Mouse (Mus musculus): ENCODE data around the gene Plekhd1. TPM values are rescaled to one million over a fixed set of nuclear protein-coding genes. Genes with fewer than 3 reads are reported as not detected.

Plekhd1 gene
- 0.20 TPM for polyA plus RNA-seq (2017; shearing (Covaris generic))

DNA sequence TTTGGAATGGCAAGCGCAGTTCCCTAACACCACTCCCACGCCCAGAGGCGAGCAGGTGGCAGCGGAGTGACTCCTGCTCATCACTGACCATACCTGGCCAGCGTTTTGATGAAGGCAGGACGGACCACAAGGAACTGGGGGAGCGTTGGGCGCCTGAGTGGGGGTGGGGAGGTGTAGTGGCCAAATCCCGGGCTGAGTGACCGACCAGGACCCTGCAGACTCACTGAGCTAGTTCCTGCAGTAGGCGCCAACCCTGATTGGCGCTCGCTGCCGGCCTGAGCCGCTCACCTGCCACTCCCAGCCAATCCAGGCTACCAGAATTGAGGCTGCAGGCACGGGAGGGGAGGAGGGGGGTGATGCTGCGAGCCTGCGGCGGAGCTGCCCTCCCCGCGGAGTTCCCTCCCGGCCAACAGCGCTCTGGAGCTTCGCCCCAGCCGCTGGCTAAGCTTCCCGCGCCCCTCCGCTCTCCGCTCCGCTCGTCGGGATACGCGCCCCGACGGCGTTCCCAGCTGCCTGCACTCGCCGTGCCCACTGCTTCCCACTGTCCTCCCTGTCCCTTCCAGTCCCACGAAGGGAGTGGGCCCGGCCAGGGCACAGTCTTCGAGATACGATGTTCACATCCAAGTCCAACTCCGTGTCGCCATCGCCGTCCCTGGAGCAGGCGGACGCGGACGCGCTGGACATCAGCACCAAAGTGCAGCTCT lies at the start of gene Plekhd1:
Plekhd1 (plus strand) TSS at position 323 of the 704 bp plus-strand sequence.

DNA sequence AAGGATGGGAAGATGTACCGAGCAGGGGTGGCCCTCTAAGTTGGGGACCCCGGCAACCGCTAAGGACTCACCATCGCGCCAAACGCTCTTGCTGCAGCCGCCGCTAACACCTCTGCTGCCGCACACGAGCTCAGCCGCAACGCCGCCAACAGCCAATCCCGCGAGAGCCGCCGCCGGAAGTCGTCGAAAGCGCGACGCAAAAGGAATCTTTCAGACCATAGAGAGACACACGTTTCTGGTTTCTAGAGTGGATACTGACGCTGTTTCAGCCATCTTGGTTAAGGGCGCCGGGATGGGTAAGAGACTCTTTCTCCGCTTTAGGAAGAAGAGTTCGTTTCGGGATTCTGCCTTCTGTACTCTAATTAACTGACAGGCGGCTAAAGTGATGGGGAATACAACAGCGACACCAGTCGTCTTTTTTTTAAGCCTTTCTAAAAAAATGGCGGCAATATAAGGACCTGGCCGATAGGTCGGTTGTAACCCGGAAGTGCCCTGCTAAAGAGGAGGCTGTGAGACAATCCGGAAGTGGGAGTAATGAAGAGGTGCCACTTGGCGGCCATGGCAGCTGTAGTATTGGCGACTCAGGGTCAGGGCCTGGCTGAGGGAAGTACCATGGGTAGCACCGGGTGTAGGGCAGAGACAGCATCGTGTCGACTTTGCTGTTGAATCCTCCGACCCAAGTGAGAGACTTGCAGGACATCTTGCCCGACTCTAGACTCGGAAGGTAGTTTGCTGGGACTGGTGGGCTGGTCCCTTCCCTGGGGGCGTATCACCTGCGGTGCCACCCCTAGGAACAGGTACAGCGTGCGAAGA lies 48.5 kb upstream of the Plekhd1 start, which contains the start of the genes Slc39a9 and Erh:
Slc39a9 (plus strand) TSS at position 191 of the 813 bp plus-strand sequence.
Erh (minus strand) TSS at position 649 of the 813 bp plus-strand sequence.

DNA sequence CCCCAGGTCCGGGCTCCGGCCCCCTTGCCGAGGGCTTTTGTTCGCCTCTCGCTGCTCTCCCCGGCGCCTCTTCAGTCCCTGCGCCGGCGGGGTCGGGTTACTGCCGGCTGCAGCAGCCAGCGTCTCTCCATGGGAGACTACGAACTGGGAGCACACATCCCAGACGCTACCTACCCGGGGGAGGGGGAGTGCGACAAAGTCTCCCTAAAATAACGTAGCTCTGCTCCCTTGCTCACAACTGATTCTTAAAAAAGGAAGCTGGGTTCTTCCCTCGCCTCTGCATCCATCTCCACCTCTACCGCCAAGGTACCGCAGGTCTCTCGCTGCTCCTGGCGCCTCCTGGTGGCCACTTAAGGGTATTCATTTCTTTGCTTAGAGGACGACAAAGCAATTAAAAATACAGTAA lies 68.0 kb downstream of the Plekhd1 start, which contains the start of gene Ccdc177:
Ccdc177 (minus strand) TSS at position 292 of the 406 bp plus-strand sequence.

Other genes starting within 250 kb of the Plekhd1 start
- 48.6 TPM for gene Exd2, start 229.5 kb upstream of the Plekhd1 start, polyA plus RNA-seq (2017; shearing (Covaris generic))
- not detected for gene Galnt16, start 174.3 kb upstream of the Plekhd1 start, polyA plus RNA-seq (2017; shearing (Covaris generic))
- gene Slc39a9, start 48.7 kb upstream of the Plekhd1 start, polyA plus RNA-seq (2017; shearing (Covaris generic)): 44.9 TPM
- 80.2 TPM for gene Erh, start 48.2 kb upstream of the Plekhd1 start, polyA plus RNA-seq (2017; shearing (Covaris generic))
- gene Ccdc177, start 68.1 kb downstream of the Plekhd1 start, polyA plus RNA-seq (2017; shearing (Covaris generic)): not detected
- gene Susd6, start 97.9 kb downstream of the Plekhd1 start, polyA plus RNA-seq (2017; shearing (Covaris generic)): 19.9 TPM